Mouse (Mus musculus): ENCODE results near the gene Gm12887. TPM values are rescaled to one million over a fixed set of nuclear protein-coding genes. Genes with fewer than 3 reads are reported as not detected.

Gm12887 gene
- not detected for total RNA-seq (2021)
- polyA plus RNA-seq (2012; rRNA removed) = not detected in 2 replicates
- long read RNA-seq = 0 reads

GRCm38 (mm10) chr4:121622003-121622402, at the start of gene Gm12887:
Gm12887 (minus strand) TSS chr4:121622103.
- DNase-seq = no peak

DNA sequence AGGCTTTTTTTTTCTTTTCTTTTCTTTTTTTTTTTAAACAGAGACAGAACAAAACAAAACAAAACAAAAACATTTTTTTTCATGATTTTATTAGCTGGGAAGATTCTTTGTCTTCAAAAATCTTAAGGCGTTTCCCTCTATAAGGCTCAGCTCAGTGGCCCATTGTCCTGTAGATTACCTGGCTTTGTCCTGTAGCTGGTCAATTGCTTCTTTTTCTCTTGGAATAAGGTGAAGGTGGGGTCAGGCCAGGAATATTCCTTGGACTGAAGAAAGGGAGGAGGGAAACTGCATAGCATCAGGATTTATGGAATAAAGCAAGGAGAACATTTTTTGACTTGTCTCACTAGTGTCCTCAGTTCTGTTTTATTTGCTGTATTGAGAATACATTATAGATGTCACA, 35.1 kb upstream of the Gm12887 start:
- no peak for DNase-seq

Other genes with a start within 250 kb of the Gm12887 start
- not detected for gene Gm12886, start 199.0 kb downstream of the Gm12887 start, total RNA-seq (2021)
- gene Gm12886, start 199.0 kb downstream of the Gm12887 start, polyA plus RNA-seq (2012; rRNA removed) = not detected in 2 replicates